Mouse (Mus musculus): ENCODE measurements around the gene Spock2. TPM values are rescaled to one million over a fixed set of nuclear protein-coding genes. Genes with fewer than 3 reads are reported as not detected.

The Spock2 gene
- total RNA-seq, 2 experiments from 2014 or later, result 6.0 to 6.7 TPM

Small RNA genes within 50 kb of the gene (microRNA-seq; reads per million reads assigned to microRNA genes)
- gene Mir6906, result not detected

Other genes starting within 250 kb of the Spock2 start
- 10 to 100 TPM; 45.0 to 51.3 TPM for gene Dnajb12, start 226.7 kb upstream of the Spock2 start, total RNA-seq (2021)
- 10 to 100 TPM; 18.6 to 18.7 TPM for gene Ddit4, start 154.4 kb upstream of the Spock2 start, total RNA-seq (2021)
- gene Ascc1, start 103.4 kb upstream of the Spock2 start, total RNA-seq (2021), result 10 to 100 TPM; 13.9 to 16.0 TPM
- 10 to 100 TPM; 49.9 to 51.4 TPM for gene Anapc16, start 103.1 kb upstream of the Spock2 start, total RNA-seq (2021)
- gene Chst3, start 113.0 kb downstream of the Spock2 start, total RNA-seq (2021), result 1 to 10 TPM; 3.8 to 4.3 TPM
- gene Psap, start 171.4 kb downstream of the Spock2 start, total RNA-seq (2021), result 100 to 1,000 TPM; 457 to 468 TPM
- gene Vsir, start 240.6 kb downstream of the Spock2 start, total RNA-seq (2021), result 10 to 100 TPM; 16.9 to 17.9 TPM